Mouse (Mus musculus): ENCODE data around the gene Kcnk2.

The Kcnk2 gene

GRCm38 (mm10) chr1:189402223-189402943, at the start of gene Kcnk2:
TSS of gene Kcnk2 (minus strand) at chr1:189402273.
- DNase-seq (ENCODE audit: extremely low spot score, low spot score) = peak; percentile 15

- no peak for DNase-seq (ENCODE audit: extremely low spot score, low spot score)
Measured at GRCm38 (mm10) chr1:189440741-189441140, 38.7 kb upstream of the Kcnk2 start.

GRCm38 (mm10) chr1:189437126-189437525, 35.1 kb upstream of the Kcnk2 start:
- DNase-seq (ENCODE audit: extremely low spot score, low spot score) = no peak

- DNase-seq (ENCODE audit: extremely low spot score, low spot score) = no peak
Measured at GRCm38 (mm10) chr1:189435452-189435851, 33.4 kb upstream of the Kcnk2 start.

- DNase-seq (ENCODE audit: extremely low spot score, low spot score) = no peak
Measured at GRCm38 (mm10) chr1:189431479-189431878, 29.4 kb upstream of the Kcnk2 start.

- peak; percentile 36 for DNase-seq (ENCODE audit: extremely low spot score, low spot score)
Measured at GRCm38 (mm10) chr1:189430534-189430933, 28.5 kb upstream of the Kcnk2 start.

- DNase-seq (ENCODE audit: extremely low spot score, low spot score) = no peak
Measured at GRCm38 (mm10) chr1:189429566-189429965, 27.5 kb upstream of the Kcnk2 start.

- DNase-seq (ENCODE audit: extremely low spot score, low spot score) = no peak
Measured at GRCm38 (mm10) chr1:189426252-189426651, 24.2 kb upstream of the Kcnk2 start.

- no peak for DNase-seq (ENCODE audit: extremely low spot score, low spot score)
Measured at GRCm38 (mm10) chr1:189419914-189420313, 17.8 kb upstream of the Kcnk2 start.

- DNase-seq (ENCODE audit: extremely low spot score, low spot score) = no peak
Measured at GRCm38 (mm10) chr1:189409906-189410305, 7.8 kb upstream of the Kcnk2 start.

GRCm38 (mm10) chr1:189405221-189405620, 3.1 kb upstream of the Kcnk2 start:
- no peak for DNase-seq (ENCODE audit: extremely low spot score, low spot score)

- peak; percentile 18 for DNase-seq (ENCODE audit: extremely low spot score, low spot score)
Measured at GRCm38 (mm10) chr1:189403546-189403945, 1.5 kb upstream of the Kcnk2 start.

- DNase-seq (ENCODE audit: extremely low spot score, low spot score) = no peak
Measured at GRCm38 (mm10) chr1:189403139-189403538, 1.1 kb upstream of the Kcnk2 start.

- DNase-seq (ENCODE audit: extremely low spot score, low spot score) = no peak
Measured at GRCm38 (mm10) chr1:189386848-189387247, 15.2 kb downstream of the Kcnk2 start.

GRCm38 (mm10) chr1:189386141-189386540, 15.9 kb downstream of the Kcnk2 start:
- no peak for DNase-seq (ENCODE audit: extremely low spot score, low spot score)

GRCm38 (mm10) chr1:189367722-189368121, 34.4 kb downstream of the Kcnk2 start:
- no peak for DNase-seq (ENCODE audit: extremely low spot score, low spot score)

GRCm38 (mm10) chr1:189364188-189364587, 37.9 kb downstream of the Kcnk2 start:
- DNase-seq (ENCODE audit: extremely low spot score, low spot score) = no peak

- no peak for DNase-seq (ENCODE audit: extremely low spot score, low spot score)
Measured at GRCm38 (mm10) chr1:189362579-189362978, 39.5 kb downstream of the Kcnk2 start.

- DNase-seq (ENCODE audit: extremely low spot score, low spot score) = no peak
Measured at GRCm38 (mm10) chr1:189359699-189360098, 42.4 kb downstream of the Kcnk2 start.

- no peak for DNase-seq (ENCODE audit: extremely low spot score, low spot score)
Measured at GRCm38 (mm10) chr1:189353887-189354286, 48.2 kb downstream of the Kcnk2 start.

GRCm38 (mm10) chr1:189351804-189352203, 50.3 kb downstream of the Kcnk2 start:
- no peak for DNase-seq (ENCODE audit: extremely low spot score, low spot score)

- no peak for DNase-seq (ENCODE audit: extremely low spot score, low spot score)
Measured at GRCm38 (mm10) chr1:189349205-189349604, 52.9 kb downstream of the Kcnk2 start.

GRCm38 (mm10) chr1:189345166-189345565, 56.9 kb downstream of the Kcnk2 start:
- no peak for DNase-seq (ENCODE audit: extremely low spot score, low spot score)

All from neural tube, embryonic 10.5 days (tissue).